Mouse (Mus musculus): ENCODE measurements around the gene Katnal1.

DNA sequence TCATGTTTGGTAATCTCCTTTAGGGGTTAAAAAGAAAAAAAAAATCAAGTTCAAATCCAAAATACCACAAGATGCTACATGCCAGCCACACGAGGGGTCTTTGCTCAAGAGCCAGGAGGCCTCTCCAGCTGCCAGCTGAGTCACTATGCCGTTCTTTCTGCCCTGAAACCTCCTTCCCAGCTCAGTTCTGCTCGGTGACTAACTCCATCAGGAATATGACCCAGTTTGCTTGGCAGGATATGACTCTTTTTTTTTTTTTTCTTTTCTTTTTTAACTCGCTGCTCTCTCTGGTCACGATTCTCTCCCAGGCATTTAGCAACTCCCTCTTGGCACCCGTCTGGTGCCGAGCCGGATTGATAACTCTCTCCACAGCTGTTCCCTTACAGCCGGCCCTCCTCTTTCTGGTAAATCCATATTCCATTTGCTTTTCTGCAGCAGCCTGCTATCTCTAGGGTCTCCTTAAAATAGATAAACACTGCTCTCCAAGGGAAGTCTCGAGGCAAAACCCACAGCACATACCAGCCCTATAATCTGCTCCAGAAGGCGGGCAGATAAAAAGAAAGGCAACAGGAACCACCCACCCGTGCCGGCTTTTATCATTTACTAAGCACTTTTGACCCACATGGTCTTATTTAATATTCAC lies 36.7 kb upstream of the Katnal1 start:
- TF ChIP-seq USF1 (IDR thresholded peaks at IDR 0.05; ENCODE audit: low read depth, low read length) (no peak), CTCF (conservative IDR thresholded peaks at IDR 0.05 in 1 of 2, IDR thresholded peaks at IDR 0.05 in 1 of 2; ENCODE audit: low read depth in 2 of 2, low read length in 2 of 2) (no peak), EP300 (IDR thresholded peaks at IDR 0.05; ENCODE audit: low read length) (no peak), RAD21 (IDR thresholded peaks at IDR 0.05; ENCODE audit: low read depth, low read length) (no peak), POLR2A (IDR thresholded peaks at IDR 0.05; ENCODE audit: low read depth, low read length) (no peak), ZMIZ1 (IDR thresholded peaks at IDR 0.05; ENCODE audit: low read depth, low read length) (no peak), MAX (IDR thresholded peaks at IDR 0.05; ENCODE audit: low read length) (no peak), GABPA (IDR thresholded peaks at IDR 0.05; ENCODE audit: insufficient replicate concordance, low read depth, low read length) (no peak), HCFC1 (IDR thresholded peaks at IDR 0.05; ENCODE audit: low read depth, low read length) (no peak), BHLHE40 (IDR thresholded peaks at IDR 0.05; ENCODE audit: low read depth, low read length) (no peak), ZC3H11A (IDR thresholded peaks at IDR 0.05; ENCODE audit: low read depth, low read length) (no peak)
